Mouse (Mus musculus) megakaryocyte-erythroid progenitor cell, adult 5-6 weeks (primary cell): ENCODE data around the gene Nol9. TPM values are rescaled to one million over a fixed set of nuclear protein-coding genes. Genes with fewer than 3 reads are reported as not detected.
A peak's percentile ranks its signal among the peaks of the same experiment; 100 is the strongest.

ENCODE experiments used
- ATAC-seq: replicated peaks from 2 replicates; pipeline ENCODE4 v1.8.0; 2016; ENCODE audit warnings: mild to moderate bottlenecking, inconsistent platforms; ENCODE audit not compliant: severe bottlenecking, poor library complexity, low FRiP score, low TSS enrichment
- total RNA-seq, 2 experiments: library from RNA; stranded (forward) in 1 of 2; stranded (reverse) in 1 of 2; fragments of 200-1000, 215-1000 nt in 1 of 2; fragments of >200 nt in 1 of 2; fragmentation: Nextera tagmentation in 1 of 2; gene quantifications; 2 replicates each; pipeline ENCODE4 v1.2.3; 2014 to 2017

Nol9 gene
- total RNA-seq, 2 experiments from 2014 or later: 60.8 to 64.3 TPM

GRCm38 (mm10) chr4:152107493-152107892 lies 68.4 kb downstream of the Nol9 start:
- no peak for ATAC-seq

GRCm38 (mm10) chr4:152107971-152108509 lies 68.9 kb downstream of the Nol9 start:
- peak; percentile 21; the same call in 1 of the 2 replicates for ATAC-seq

GRCm38 (mm10) chr4:152108673-152109072 lies 69.6 kb downstream of the Nol9 start:
- ATAC-seq: no peak

- ATAC-seq: no peak
These were observed 70.4 kb downstream of the Nol9 start for GRCm38 (mm10) chr4:152109509-152109908.

- ATAC-seq: peak; percentile 83
These were observed 71.6 kb downstream of the Nol9 start for GRCm38 (mm10) chr4:152110689-152111088.

Other genes with a start within 250 kb of the Nol9 start
- 68.4 and 92.8 TPM in 2 replicates for gene Camta1, start 177.4 kb upstream of the Nol9 start, total RNA-seq (2014; fragmentation: Nextera tagmentation)
- gene Camta1, start 177.4 kb upstream of the Nol9 start, total RNA-seq (2017): 23.0 and 52.1 TPM in 2 replicates
- gene Dnajc11, start 105.6 kb upstream of the Nol9 start, total RNA-seq (2014; fragmentation: Nextera tagmentation): 108 and 114 TPM in 2 replicates
- 85.8 and 110 TPM in 2 replicates for gene Dnajc11, start 105.6 kb upstream of the Nol9 start, total RNA-seq (2017)
- gene Thap3, start 50.3 kb upstream of the Nol9 start, total RNA-seq (2014; fragmentation: Nextera tagmentation): 2.1 and 7.3 TPM in 2 replicates
- 1.4 and 9.6 TPM in 2 replicates for gene Thap3, start 50.3 kb upstream of the Nol9 start, total RNA-seq (2017)
- gene Phf13, start 43.1 kb upstream of the Nol9 start, total RNA-seq (2014; fragmentation: Nextera tagmentation): 0.15 and 0.52 TPM in 2 replicates
- 0.09 and 1.5 TPM in 2 replicates for gene Phf13, start 43.1 kb upstream of the Nol9 start, total RNA-seq (2017)
- 7.0 and 7.6 TPM in 2 replicates for gene Klhl21, start 30.5 kb upstream of the Nol9 start, total RNA-seq (2014; fragmentation: Nextera tagmentation)
- 5.1 and 8.3 TPM in 2 replicates for gene Klhl21, start 30.5 kb upstream of the Nol9 start, total RNA-seq (2017)
- gene Zbtb48, start 11.7 kb upstream of the Nol9 start, total RNA-seq (2014; fragmentation: Nextera tagmentation): 6.6 and 27.2 TPM in 2 replicates
- 7.0 and 10.6 TPM in 2 replicates for gene Zbtb48, start 11.7 kb upstream of the Nol9 start, total RNA-seq (2017)
- gene Tas1r1, start 753 bp upstream of the Nol9 start, total RNA-seq (2014; fragmentation: Nextera tagmentation): 0.74 TPM in 1 of 2 replicates, not detected in the other
- gene Tas1r1, start 753 bp upstream of the Nol9 start, total RNA-seq (2017): 0.88 TPM in 1 of 2 replicates, not detected in the other
- 8.9 and 15.6 TPM in 2 replicates for gene Plekhg5, start 33.2 kb downstream of the Nol9 start, total RNA-seq (2014; fragmentation: Nextera tagmentation)
- gene Plekhg5, start 33.2 kb downstream of the Nol9 start, total RNA-seq (2017): 6.8 and 7.1 TPM in 2 replicates
- not detected in 2 replicates for gene Tnfrsf25, start 76.6 kb downstream of the Nol9 start, total RNA-seq (2014; fragmentation: Nextera tagmentation)
- gene Tnfrsf25, start 76.6 kb downstream of the Nol9 start, total RNA-seq (2017): not detected in 2 replicates
- gene Espn, start 113.0 kb downstream of the Nol9 start, total RNA-seq (2014; fragmentation: Nextera tagmentation): 2.9 and 5.7 TPM in 2 replicates
- gene Espn, start 113.0 kb downstream of the Nol9 start, total RNA-seq (2017): 2.2 and 3.1 TPM in 2 replicates
- gene Hes2, start 119.5 kb downstream of the Nol9 start, total RNA-seq (2014; fragmentation: Nextera tagmentation): 0.35 TPM in 1 of 2 replicates, not detected in the other
- gene Hes2, start 119.5 kb downstream of the Nol9 start, total RNA-seq (2017): not detected in 2 replicates
- 33.8 and 42.9 TPM in 2 replicates for gene Acot7, start 138.8 kb downstream of the Nol9 start, total RNA-seq (2014; fragmentation: Nextera tagmentation)
- gene Acot7, start 138.8 kb downstream of the Nol9 start, total RNA-seq (2017): 25.3 and 38.1 TPM in 2 replicates
- gene Gpr153, start 234.9 kb downstream of the Nol9 start, total RNA-seq (2014; fragmentation: Nextera tagmentation): not detected in 2 replicates
- not detected in 2 replicates for gene Gpr153, start 234.9 kb downstream of the Nol9 start, total RNA-seq (2017)